Mouse (Mus musculus) cerebellum, adult 9-11 months (tissue): ENCODE results near the gene Soga1.

Experiments
- DNase-seq: peaks from one replicate; pipeline ENCODE4 v3.0.0; 2022

Gene Soga1

DNA sequence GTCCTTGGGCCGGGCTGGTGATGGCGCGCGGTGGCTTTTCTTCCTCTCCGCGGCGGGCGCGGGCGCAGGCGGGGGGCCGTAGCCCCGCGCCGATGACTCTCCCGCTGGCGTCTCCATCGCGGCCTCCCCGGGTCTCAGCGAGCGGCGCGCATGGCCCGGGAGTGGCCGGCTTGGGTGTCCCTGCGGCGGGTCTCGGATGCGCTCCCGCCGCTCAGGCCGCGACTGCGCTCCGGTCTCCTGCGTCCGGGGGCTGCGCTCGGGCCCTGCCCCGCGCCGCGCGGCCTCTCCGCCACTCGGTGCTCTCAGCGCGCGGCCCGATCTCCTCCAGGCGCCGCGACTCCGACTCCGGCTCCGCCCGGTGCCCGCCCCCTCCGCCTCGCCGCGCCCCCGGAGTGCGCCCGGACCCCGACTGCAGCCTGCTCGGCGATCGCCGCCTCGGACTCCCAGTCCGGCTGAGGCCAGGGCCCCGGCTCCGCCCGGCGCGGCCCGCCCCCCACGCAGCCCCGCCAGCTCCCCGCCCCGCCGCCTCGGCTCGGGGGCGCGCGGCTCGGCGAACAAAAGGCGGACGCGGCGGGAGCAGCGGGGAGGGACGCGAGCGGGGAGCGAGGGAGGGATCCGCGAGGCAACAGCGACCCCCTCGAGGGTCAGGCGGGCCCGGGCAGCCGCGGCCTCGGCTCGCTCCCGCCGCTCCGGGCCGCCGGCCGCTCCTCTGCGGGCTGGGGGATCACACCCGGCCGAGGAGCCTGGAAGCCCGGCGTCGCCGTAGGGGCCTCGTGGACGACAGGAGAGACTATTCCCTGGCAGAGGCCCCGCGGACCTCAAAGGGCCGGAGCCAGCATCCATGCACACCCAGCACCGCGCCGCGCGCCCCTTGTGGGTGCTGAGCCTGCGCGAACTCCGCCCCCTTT, at the start of gene Soga1:
Gene Soga1 (minus strand): TSS at position 462 of the 908 bp plus-strand sequence.
- peak; percentile 90 for DNase-seq

- DNase-seq, result no peak
Observed at GRCm38 (mm10) chr2:157128072-157128471, 49.0 kb upstream of the Soga1 start.

DNA sequence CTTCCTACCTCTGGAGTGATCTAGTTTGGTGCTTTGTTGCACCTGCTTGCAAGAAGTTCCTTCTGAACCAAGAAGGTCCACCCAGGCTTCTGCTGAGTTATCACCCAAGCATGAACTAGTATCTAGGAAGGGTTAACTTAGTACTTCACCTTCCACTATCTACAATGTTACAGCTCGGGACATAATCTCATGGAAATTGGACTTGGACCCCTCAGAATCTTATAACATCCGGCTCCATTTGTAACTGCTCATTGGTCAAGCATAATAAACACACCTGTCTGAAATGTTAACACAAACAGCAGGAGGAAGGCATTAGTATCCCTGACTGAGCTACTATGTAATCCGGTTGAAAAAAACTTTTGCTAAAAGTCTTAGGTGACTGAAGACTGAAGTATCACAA, 48.3 kb upstream of the Soga1 start:
- DNase-seq, result no peak

- no peak for DNase-seq
Observed at GRCm38 (mm10) chr2:157125246-157125645, 46.2 kb upstream of the Soga1 start.

DNA sequence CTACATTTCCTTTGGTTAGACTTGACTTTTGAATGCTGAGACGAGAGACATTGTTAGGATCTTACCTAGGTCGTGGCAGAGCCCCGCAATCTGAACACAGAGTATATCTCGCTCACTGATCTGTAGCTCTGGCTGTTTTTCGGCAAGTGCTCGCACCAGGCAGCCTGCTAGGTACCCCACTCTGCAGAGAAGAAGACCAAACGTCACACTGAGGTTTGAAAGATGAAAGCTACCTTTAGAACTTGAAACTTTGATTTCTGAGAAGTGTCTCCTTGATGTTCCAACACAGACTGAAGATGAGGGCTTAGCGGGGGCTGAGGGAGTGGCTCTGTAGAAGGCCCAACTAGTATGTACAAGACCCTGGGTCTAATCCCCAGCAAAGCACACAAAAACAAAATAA, 42.7 kb upstream of the Soga1 start:
- DNase-seq, result no peak

GRCm38 (mm10) chr2:157119075-157119474, 40.0 kb upstream of the Soga1 start:
- DNase-seq, result no peak

DNA sequence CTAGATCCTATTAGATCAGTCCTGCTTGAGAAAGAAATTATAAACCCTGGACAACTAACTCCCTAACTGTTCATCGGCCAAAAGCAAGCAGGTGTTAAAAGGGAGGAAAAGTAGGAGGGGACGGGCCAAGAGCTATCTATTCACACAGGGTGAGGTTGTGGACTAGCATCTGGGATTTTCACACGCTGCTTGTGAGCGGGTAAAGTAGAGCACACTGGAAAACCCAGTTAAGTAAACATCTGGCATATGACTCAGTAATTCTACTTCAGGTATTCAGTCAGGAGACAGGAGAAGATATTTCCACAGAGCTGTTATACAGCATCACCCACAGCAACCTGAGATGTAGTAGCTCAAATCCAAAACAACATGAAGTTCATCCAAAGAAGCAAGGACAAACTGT, 39.5 kb upstream of the Soga1 start:
- DNase-seq, result no peak

- DNase-seq, result no peak
Observed at GRCm38 (mm10) chr2:157116964-157117363, 37.9 kb upstream of the Soga1 start.

DNA sequence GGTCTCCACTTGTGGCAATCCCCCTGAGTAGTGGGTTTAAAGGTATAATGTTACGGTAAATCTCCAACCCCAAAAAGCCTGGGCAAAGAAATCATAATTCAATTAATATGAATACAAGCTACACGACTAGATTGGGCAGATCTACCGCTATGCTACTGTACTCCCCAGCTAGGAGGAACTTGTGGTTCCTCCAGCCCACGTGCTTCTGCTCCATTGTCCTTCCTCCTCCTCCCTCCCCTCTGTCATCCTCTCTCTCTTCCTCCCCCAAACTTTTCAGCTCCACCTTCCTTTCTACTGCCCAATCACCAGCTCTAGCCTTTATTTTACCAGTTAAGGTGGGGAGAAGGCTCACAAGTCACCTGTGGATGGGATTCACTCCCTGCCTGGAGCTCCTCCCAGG, 29.2 kb upstream of the Soga1 start:
- DNase-seq, result no peak

GRCm38 (mm10) chr2:157104454-157104853, 25.4 kb upstream of the Soga1 start:
- no peak for DNase-seq

DNA sequence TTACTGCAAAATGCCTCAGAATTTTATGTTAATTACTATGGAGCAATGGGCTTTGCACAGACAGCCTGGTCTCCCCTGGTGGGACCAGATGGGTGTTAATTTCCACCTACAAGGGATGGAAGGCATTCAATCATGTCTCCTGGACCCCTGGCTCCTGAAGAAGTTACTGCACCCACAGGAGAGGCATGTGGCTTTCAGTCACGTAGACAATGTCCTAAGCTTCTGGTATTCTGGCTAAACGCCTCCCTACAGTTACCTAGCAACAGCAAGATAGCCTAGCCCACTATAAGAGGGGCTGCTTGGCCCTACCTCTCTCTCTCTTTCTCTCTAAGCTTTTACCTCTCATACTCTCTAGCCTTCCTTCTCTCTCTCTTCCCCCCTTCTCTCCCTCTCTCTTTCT, 23.2 kb upstream of the Soga1 start:
- DNase-seq, result no peak

GRCm38 (mm10) chr2:157101650-157102049, 22.6 kb upstream of the Soga1 start:
- DNase-seq, result no peak

DNA sequence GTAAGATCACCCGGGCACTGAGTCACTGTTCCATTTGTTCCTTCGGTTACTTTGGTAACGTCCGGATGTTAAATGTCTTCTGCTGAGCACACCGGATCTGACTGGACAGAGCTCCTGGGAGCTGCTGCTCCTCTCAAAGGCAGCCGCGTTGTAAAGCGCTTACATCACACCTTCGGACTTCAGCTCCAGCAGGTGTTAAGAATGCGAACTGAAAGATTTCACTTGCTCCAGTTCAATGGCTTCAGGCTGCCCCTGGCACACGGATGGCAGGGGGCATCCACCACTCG, 21.2 kb upstream of the Soga1 start:
- DNase-seq, result no peak

DNA sequence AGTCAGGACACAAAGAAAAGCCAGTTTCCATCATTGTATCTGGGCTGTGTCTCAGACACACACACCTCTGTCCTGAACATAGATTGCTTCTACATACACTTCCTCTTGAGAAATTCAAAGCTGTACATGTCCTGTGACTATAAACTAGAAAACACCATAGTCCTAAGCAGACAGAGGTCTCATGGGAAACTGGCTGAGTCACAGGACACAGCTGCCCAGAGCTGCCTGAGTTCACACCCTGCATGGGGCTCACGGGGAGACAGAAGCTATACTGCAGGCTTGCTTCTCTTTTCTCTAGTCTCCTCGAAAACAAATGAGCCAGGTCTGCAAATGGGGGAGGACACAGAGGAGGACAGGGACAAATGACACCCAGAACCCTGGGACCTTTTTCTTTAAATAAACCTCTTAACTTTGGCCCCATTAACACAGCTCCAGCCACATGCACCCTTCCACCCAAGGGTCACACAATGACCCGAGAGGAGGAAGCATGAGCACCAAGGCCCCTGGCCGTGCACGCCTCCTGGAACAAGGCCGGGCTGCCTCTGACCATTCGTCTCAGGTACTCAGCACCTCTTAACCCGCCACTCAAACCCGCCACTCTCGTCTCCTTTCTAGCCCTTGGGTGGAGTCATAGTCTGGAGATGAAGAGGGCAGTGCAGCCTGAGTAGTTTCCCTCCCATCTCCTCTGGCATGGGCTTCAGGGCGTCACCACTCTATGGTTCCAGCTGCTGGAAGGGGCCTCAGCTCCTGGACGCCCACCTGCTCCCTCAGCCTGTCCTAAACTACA, 20.7 kb upstream of the Soga1 start:
- no peak for DNase-seq

DNA sequence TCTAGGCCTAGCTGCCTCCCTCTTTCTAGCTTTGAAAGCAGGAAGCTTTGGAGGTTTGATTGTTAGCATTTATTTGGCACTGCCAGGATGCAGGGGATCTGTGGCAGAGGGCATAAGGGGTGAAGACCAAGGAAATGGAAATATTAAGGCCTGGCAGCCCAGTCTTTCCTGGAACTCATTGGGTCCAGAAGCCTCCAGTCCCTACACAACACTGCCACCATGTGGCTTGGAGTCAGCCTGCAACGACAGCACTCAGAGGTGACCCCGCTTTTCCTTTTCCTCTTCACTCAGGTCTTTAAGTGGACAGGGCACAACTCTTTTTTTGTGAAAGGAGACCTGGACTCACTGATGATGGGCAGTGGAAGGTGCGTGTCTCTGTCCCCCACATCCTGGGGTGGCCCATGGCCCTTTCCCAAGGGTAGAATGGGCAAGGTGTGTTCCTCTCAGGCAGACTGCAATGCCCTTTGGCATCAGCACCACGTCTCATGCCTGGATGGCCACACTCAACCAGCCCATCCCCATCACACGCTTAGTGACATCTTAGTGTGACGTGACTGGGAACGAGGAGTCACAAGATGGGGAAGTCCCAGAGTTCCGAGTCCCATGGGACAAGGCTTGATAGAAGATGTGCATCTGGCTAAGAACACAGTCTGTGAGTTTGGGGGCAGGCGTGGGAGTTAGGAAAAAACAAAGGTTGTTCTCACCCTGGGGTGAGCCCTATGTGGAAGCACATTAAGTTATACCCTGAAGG, 16.1 kb upstream of the Soga1 start:
- peak; percentile 78 for DNase-seq

DNA sequence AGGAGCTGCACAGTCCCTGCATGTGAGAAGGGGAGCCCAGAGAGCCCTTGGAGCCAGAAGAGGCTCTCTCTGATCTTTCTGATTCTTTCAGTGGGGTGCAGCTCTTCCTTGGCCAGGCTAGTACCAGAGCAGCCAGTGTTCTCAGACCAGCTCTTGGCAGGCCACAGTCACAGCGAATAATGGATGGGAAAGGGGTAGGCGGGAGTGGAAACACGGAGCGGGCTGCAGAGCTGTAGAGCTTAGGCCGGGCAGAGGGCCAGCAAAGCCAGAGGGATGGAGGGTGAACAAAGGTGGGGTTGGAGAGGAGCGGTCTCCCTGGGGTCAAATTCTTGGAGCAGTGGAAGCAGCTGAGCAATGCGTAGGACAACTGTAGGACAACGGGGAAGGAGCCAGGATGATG, 13.0 kb upstream of the Soga1 start:
- peak; percentile 41 for DNase-seq

DNA sequence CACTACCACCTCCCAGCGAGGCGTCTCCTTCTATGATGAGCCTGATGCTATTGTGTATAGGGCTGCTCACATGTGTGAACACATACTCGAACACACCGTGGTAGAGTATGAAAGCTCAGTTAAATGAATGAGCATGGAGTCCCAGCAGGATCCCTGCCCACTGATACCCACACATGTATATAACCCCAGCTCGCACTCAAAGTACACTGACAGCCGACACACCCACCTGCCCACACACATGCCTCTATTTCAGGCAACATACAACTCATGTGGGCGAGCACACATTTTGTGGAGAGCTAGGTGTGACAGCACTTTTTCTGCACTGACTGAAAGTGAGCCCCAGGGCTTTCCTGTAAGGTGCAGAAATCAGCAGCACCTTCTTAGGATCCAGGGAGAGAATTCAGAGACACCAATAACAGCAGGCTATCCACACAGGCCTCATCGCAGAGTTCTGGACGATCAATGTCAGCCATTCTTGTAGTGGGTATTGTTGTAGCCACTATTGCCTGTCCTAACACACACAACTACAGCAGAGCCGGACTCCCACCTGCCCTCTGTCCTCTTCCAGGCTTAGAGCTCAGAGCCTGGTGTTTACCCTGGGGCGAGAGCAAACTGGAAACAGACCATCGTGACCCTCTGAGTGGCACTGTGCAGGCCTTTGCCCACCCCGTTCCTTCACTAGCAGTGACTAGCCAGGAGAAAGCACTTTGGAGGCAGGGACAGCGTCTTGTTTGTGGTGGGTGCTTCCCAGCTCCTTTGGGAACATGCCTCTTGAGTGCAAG, 8.7 kb upstream of the Soga1 start:
- no peak for DNase-seq

- no peak for DNase-seq
Observed at GRCm38 (mm10) chr2:157086796-157087195, 7.7 kb upstream of the Soga1 start, which contains the start of gene Tldc2. Gene Tldc2, plus strand, starts transcription at chr2:157087055.

DNA sequence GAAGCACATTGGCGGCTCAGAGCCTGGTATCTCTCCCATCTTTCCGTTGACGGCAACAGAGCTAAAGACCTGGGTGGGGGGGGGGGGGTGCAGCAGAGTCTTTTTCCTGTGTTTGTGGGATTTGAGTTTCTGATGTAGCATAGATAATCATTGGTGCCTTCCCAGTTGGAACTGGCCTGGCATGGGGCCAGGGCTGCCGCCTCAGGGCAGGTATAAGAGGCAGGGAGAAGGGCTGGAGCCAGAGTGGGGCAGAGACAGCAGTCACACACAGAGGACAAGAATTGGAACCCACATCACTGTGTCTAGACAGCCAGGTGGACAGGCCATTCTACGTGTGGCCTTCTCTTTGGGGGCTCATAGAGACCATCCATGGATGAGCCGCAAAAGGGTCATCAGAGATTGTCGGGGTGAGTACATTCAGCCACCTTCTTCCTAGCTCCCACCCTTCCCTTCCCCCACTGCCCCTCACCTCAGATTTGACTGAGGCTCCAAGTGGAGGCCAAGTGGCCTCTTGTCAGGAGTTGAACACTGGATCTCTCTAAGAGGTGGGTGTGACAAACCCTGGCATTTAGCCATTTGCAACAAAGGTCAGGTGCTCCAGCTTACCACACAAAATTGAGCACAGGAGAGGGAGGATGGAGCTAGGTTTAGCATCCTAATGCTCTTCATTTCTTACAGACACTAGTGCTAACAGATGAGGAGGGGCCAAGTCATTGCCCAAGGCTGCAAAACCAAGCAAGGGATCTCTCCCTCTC, 6.0 kb upstream of the Soga1 start:
- DNase-seq, result peak; percentile 41

- no peak for DNase-seq
Observed at GRCm38 (mm10) chr2:157081960-157082359, 2.9 kb upstream of the Soga1 start.

DNA sequence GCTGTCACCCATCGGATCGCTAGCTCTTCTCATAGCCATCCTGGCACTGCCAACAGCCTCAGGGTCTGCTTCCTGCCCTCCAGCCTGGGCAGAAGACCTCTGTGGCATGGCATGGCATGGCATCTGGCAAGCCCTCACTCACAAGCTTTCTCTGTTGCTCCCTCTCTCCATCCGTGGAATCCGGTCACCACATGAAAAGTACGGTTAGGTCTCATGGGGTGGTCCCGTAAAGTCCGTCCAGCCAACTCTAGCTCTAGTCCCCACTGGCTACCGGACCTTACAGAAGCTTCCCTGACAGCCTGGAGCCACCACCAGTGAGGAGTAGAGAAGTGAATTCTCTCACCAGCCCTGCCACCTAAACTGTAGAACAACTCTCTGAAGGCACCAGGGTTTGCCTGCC, 2.3 kb upstream of the Soga1 start:
- peak; percentile 41 for DNase-seq

DNA sequence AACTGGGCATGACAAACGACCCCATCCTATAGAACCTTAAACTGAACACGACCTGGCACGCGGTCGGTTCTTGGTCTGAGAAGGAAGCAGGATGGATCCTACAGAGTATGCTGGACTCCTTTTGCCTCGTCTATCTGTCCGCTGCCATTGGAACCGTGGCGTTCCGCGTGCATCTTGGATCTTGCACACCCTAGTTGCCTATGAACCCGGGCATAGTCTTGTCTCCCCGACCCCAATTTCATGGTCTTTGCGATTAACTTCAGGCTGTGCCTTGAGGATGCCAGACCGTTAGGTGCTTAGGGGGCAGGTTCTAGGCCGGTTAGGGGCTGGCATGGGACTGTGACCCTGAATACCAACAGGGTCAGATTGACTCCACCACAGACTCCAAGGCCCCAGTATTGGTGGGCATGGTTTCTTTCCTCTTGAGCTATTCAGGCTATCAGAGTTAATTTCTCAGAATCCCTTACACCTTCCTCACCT, 687 bp upstream of the Soga1 start:
- no peak for DNase-seq
